Mouse (Mus musculus): ENCODE measurements around the gene Cideb. TPM values are rescaled to one million over a fixed set of nuclear protein-coding genes. Genes with fewer than 3 reads are reported as not detected.
A peak's percentile ranks its signal among the peaks of the same experiment; 100 is the strongest.

Cideb gene
- total RNA-seq (2021) = under 1 TPM; 0.68 to 0.93 TPM
- long read RNA-seq, experiment 1, partial matches to known transcripts = 0 of 1 reads
- long read RNA-seq, experiment 1, other reads (novel, unspliced or antisense) = 1 of 1 reads
- long read RNA-seq, experiment 2, partial matches to known transcripts = 0 of 1 reads
- long read RNA-seq, experiment 2, other reads (novel, unspliced or antisense) = 1 of 1 reads

GRCm38 (mm10) chr14:55758363-55758784, at the start of gene Cideb:
Cideb (minus strand) TSS chr14:55758458.
- intact Hi-C loops (cut with DNase I) = no loop called here
- DNase-seq (ENCODE audit: low spot score in 2 of 2) = peak; percentile 55 to 61

GRCm38 (mm10) chr14:55795380-55796163, 37.3 kb upstream of the Cideb start:
- intact Hi-C loops (cut with DNase I) = no loop called here
- DNase-seq (ENCODE audit: low spot score in 2 of 2) = no peak

GRCm38 (mm10) chr14:55793946-55794345, 35.7 kb upstream of the Cideb start:
- intact Hi-C loops (cut with DNase I) = no loop called here
- DNase-seq (ENCODE audit: low spot score in 2 of 2) = no peak

GRCm38 (mm10) chr14:55793461-55793860, 35.2 kb upstream of the Cideb start:
- intact Hi-C loops (cut with DNase I) = no loop called here
- no peak for DNase-seq (ENCODE audit: low spot score in 2 of 2)

GRCm38 (mm10) chr14:55788256-55789050, 30.2 kb upstream of the Cideb start, which contains the start of gene Ripk3:
Ripk3 (minus strand) TSS chr14:55788865.
- no peak for DNase-seq (ENCODE audit: low spot score in 2 of 2)
- intact Hi-C loops (cut with DNase I) = no loop called here

GRCm38 (mm10) chr14:55787731-55788130, 29.5 kb upstream of the Cideb start:
- DNase-seq (ENCODE audit: low spot score in 2 of 2) = no peak
- intact Hi-C loops (cut with DNase I) = no loop called here

- no peak for DNase-seq (ENCODE audit: low spot score in 2 of 2)
- intact Hi-C loops (cut with DNase I) = no loop called here
Observed at GRCm38 (mm10) chr14:55785195-55785594, 26.9 kb upstream of the Cideb start.

- no peak for DNase-seq (ENCODE audit: low spot score in 2 of 2)
- intact Hi-C loops (cut with DNase I) = loop anchor here (5.0 kb wide), 2 partner anchors 83 to 133 kb away; no protein-coding TSS in a partner anchor
Observed at GRCm38 (mm10) chr14:55783958-55784235, 25.6 kb upstream of the Cideb start, which contains the start of gene Adcy4. Adcy4 (minus strand) TSS chr14:55784095.

- intact Hi-C loops (cut with DNase I) = loop anchor here (5.0 kb wide), 2 partner anchors 84 to 134 kb away; no protein-coding TSS in a partner anchor
- peak in 1 of 2 experiments; percentile 2 for DNase-seq (ENCODE audit: low spot score in 2 of 2)
Observed at GRCm38 (mm10) chr14:55783171-55783957, 25.1 kb upstream of the Cideb start.

GRCm38 (mm10) chr14:55782361-55782960, 24.2 kb upstream of the Cideb start:
- intact Hi-C loops (cut with DNase I) = loop anchor here (5.0 kb wide), 2 partner anchors 85 to 135 kb away; no protein-coding TSS in a partner anchor
- DNase-seq (ENCODE audit: low spot score in 2 of 2) = peak in 1 of 2 experiments; percentile 1

- DNase-seq (ENCODE audit: low spot score in 2 of 2) = peak; percentile 65 to 74
- intact Hi-C loops (cut with DNase I) = loop anchor here (5.0 kb wide), 2 partner anchors 86 to 136 kb away; no protein-coding TSS in a partner anchor
Observed at GRCm38 (mm10) chr14:55781310-55781709, 23.1 kb upstream of the Cideb start.

- intact Hi-C loops (cut with DNase I) = loop anchor here (5.0 kb wide), 2 partner anchors 87 to 137 kb away; no protein-coding TSS in a partner anchor
- peak in 1 of 2 experiments; percentile 3 for DNase-seq (ENCODE audit: low spot score in 2 of 2)
Observed at GRCm38 (mm10) chr14:55780736-55781135, 22.5 kb upstream of the Cideb start.

GRCm38 (mm10) chr14:55779656-55780055, 21.4 kb upstream of the Cideb start:
- intact Hi-C loops (cut with DNase I) = loop anchor here (5.0 kb wide), 2 partner anchors 88 to 138 kb away; no protein-coding TSS in a partner anchor
- DNase-seq (ENCODE audit: low spot score in 2 of 2) = no peak

GRCm38 (mm10) chr14:55778686-55779085, 20.4 kb upstream of the Cideb start:
- intact Hi-C loops (cut with DNase I) = no loop called here
- no peak for DNase-seq (ENCODE audit: low spot score in 2 of 2)

GRCm38 (mm10) chr14:55777806-55778205, 19.5 kb upstream of the Cideb start:
- intact Hi-C loops (cut with DNase I) = no loop called here
- DNase-seq (ENCODE audit: low spot score in 2 of 2) = no peak

GRCm38 (mm10) chr14:55777176-55777575, 18.9 kb upstream of the Cideb start:
- no peak for DNase-seq (ENCODE audit: low spot score in 2 of 2)
- intact Hi-C loops (cut with DNase I) = no loop called here

GRCm38 (mm10) chr14:55776711-55777110, 18.5 kb upstream of the Cideb start:
- intact Hi-C loops (cut with DNase I) = no loop called here
- no peak for DNase-seq (ENCODE audit: low spot score in 2 of 2)

- intact Hi-C loops (cut with DNase I) = loop anchor here (5.0 kb wide), 1 partner anchor 148 kb away; no protein-coding TSS in a partner anchor
Observed at GRCm38 (mm10) chr14:55769087-55769703, 10.9 kb upstream of the Cideb start.

More at GRCm38 (mm10) chr14:55769087-55769703, 10.9 kb upstream of the Cideb start:
- DNase-seq (ENCODE audit: low spot score in 2 of 2) = no peak

Measured in left cerebral cortex, postnatal 14 days (tissue).